Mouse (Mus musculus) heart, embryonic 16.5 days (tissue): ENCODE data around the gene Iscu. TPM values are rescaled to one million over a fixed set of nuclear protein-coding genes. Genes with fewer than 3 reads are reported as not detected.

ENCODE experiments used
- ATAC-seq: fragments of 200-750 bp; cut with Nextera tagmentation; replicated peaks from 2 replicates; pipeline ENCODE4 v1.8.0; 2017; ENCODE audit warnings: moderate number of reproducible peaks; ENCODE audit not compliant: insufficient read depth, low FRiP score; ENCODE audit errors: extremely low read depth
- H3K27ac ChIP-seq: fragments of 300-500 bp; sonication (generic); 2 replicates; pipeline ENCODE4 v1.5.1; 2014; ENCODE audit warnings: mild to moderate bottlenecking, low read length, control low read depth, moderate library complexity
- H3K27me3 ChIP-seq: fragments of 300-500 bp; sonication (generic); 2 replicates; pipeline ENCODE4 v1.6.1; 2014; ENCODE audit warnings: low read length, mixed read lengths; ENCODE audit not compliant: control insufficient read depth, insufficient read depth
- H3K36me3 ChIP-seq: fragments of 300-500 bp; sonication (generic); 2 replicates; pipeline ENCODE4 v1.6.1; 2014; ENCODE audit not compliant: control insufficient read depth, insufficient read depth
- H3K4me1 ChIP-seq: fragments of 300-500 bp; sonication (generic); 2 replicates; pipeline ENCODE4 v1.6.1; 2014; ENCODE audit warnings: low read length, mixed read lengths; ENCODE audit not compliant: control insufficient read depth, insufficient read depth
- H3K4me2 ChIP-seq: fragments of 300-500 bp; sonication (generic); 2 replicates; pipeline ENCODE4 v1.6.1; 2014; ENCODE audit warnings: low read depth, mild to moderate bottlenecking, control low read depth, low read length
- H3K4me3 ChIP-seq: fragments of 300-500 bp; sonication (generic); 2 replicates; pipeline ENCODE4 v1.5.1; 2014; ENCODE audit warnings: mild to moderate bottlenecking, control low read depth, low read length
- H3K9ac ChIP-seq: fragments of 300-500 bp; sonication (generic); 2 replicates; pipeline ENCODE4 v1.6.1; 2014; ENCODE audit warnings: low read length, control low read depth
- H3K9me3 ChIP-seq: fragments of 300-500 bp; sonication (generic); replicated peaks from 2 replicates; pipeline ENCODE4 v1.6.1; 2016; ENCODE audit warnings: low read length; ENCODE audit not compliant: control insufficient read depth
- whole genome bisulfite sequencing: fragments of 180-500 bp; shearing (Covaris S2); extraction: QIAGEN DNeasy Blood & Tissue Kit; methylation state at CpG from one replicate; pipeline ENCODE4 v1.1.7; 2014; 5-methylcytosine and 5-hydroxymethylcytosine counted together
- polyA plus RNA-seq: library from polyadenylated mRNA; unstranded; fragments of >200 nt; fragmentation: Nextera tagmentation; extraction: Ambion mirVana; gene quantifications from 2 replicates; pipeline ENCODE4 v1.2.1, GENCODE M21; 2015

The Iscu gene
- polyA plus RNA-seq: 118 and 136 TPM in 2 replicates

DNA sequence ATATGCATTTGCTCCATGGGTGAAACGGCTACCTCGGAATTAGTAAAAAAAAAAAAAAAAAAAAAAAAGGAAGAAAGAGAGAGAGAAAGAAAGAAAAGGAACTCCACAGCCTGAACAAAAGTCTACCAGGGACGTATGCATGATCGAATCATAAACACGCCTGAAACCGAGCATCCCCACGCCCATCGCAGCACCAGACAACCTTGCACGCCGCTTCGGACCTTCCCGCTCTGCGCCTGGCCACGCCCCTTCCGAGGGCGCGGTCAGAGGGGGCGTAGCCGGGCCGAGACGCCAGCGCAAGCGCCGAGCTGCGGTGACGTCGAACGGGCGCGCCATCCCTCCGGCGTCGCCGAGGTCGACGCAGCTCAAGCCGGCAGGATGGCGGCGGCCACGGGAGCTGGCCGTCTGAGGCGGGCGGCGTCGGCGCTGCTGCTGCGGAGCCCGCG lies at the start of gene Iscu, which contains the start of gene Sart3:
TSS of gene Iscu (plus strand) at position 299 of the 446 bp plus-strand sequence.
TSS of gene Sart3 (minus strand) at position 61 of the 446 bp plus-strand sequence.
- peaks cover 36% of the 10 kb centered on the region for H3K36me3 ChIP-seq
- WGBS: under 1% methylated on average over 49 of the region's 49 CpGs
- H3K4me1 ChIP-seq: peaks cover 22% of the 10 kb centered on the region
- H3K27ac ChIP-seq: peak within 1 kb of the TSS; percentile 95
- peak; percentile 85 for ATAC-seq
- peak within 1 kb of the TSS; percentile 99 for H3K4me3 ChIP-seq
- peak within 1 kb of the TSS; percentile 97 for H3K4me2 ChIP-seq
- no peaks in the 10 kb centered on the region for H3K27me3 ChIP-seq
- peak within 1 kb of the TSS; percentile 97 for H3K9ac ChIP-seq
- no peaks in the 10 kb centered on the region for H3K9me3 ChIP-seq

- no peak for ATAC-seq
- H3K36me3 ChIP-seq: no peaks in the 10 kb centered on the region
- H3K9ac ChIP-seq: no peak overlapping the region
- no peak overlapping the region for H3K4me3 ChIP-seq
- WGBS: 30% methylated on average over 8 of the region's 8 CpGs
- H3K4me1 ChIP-seq: no peaks in the 10 kb centered on the region
- H3K4me2 ChIP-seq: no peak overlapping the region
- H3K27me3 ChIP-seq: peaks cover 11% of the 10 kb centered on the region
- no peaks in the 10 kb centered on the region for H3K9me3 ChIP-seq
- no peak overlapping the region for H3K27ac ChIP-seq
These were observed 48.8 kb upstream of the Iscu start for GRCm38 (mm10) chr5:113723567-113724237.

DNA sequence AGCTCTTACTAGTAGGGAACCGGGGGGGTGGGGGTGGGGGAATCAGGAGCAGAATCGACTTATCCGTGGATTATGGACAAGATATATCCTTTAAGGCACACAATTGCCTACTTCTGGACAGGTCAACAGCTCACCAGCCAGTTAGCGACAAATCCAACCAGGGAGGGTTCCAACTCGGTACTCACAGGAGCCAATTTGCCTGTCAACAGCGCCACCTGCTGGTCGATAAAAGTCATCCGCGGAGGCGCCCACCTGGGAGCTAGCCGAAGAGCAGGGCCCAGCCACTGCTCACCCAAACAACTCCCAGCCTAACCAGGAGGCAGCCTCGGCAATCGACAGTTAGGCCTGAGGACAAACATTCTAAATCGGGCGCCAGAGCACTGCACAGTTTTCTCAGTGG lies 48.1 kb upstream of the Iscu start, which contains the start of gene 1700069L16Rik:
TSS of gene 1700069L16Rik (minus strand) at position 327 of the 400 bp plus-strand sequence.
- Histone ChIP-seq H3K27ac (no peak within 1 kb of the TSS), H3K4me1 (no peaks in the 10 kb centered on the region), H3K4me3 (no peak within 1 kb of the TSS), H3K4me2 (no peak within 1 kb of the TSS), H3K27me3 (peaks cover 11% of the 10 kb centered on the region), H3K36me3 (no peaks in the 10 kb centered on the region), H3K9me3 (no peaks in the 10 kb centered on the region), H3K9ac (no peak within 1 kb of the TSS)
- ATAC-seq: no peak; the same call in 1 of the 2 replicates
- WGBS: 4% methylated on average over 15 of the region's 15 CpGs

DNA sequence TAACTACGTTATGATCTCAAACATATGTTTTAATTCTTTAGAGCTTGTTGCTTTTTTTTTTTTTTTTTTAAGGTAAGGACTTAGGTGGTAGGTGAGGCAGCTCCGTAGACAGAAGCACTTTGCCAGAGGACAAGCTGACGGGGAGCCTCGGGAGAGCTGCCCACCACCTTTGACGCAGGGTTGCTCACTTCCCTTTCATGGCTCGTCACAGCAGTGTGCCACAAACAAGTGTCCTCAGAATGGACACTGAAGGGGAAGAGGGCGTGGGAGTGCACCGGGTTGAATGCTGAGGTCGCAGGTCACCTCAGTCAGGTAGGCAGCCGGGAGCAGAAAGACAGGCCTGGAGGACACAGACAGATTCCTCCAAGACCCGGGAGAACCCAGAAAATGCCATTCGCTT lies 47.1 kb upstream of the Iscu start:
- no peak overlapping the region for H3K9ac ChIP-seq
- no peaks in the 10 kb centered on the region for H3K4me1 ChIP-seq
- H3K4me3 ChIP-seq: no peak overlapping the region
- ATAC-seq: no peak
- no peak overlapping the region for H3K4me2 ChIP-seq
- H3K36me3 ChIP-seq: no peaks in the 10 kb centered on the region
- WGBS: 63% methylated on average over 12 of the region's 12 CpGs
- H3K27ac ChIP-seq: no peak overlapping the region
- H3K27me3 ChIP-seq: peaks cover 11% of the 10 kb centered on the region
- H3K9me3 ChIP-seq: no peaks in the 10 kb centered on the region

GRCm38 (mm10) chr5:113726618-113727017 lies 45.9 kb upstream of the Iscu start:
- H3K4me1 ChIP-seq: no peaks in the 10 kb centered on the region
- H3K36me3 ChIP-seq: no peaks in the 10 kb centered on the region
- ATAC-seq: no peak
- H3K27me3 ChIP-seq: peaks cover 11% of the 10 kb centered on the region
- H3K27ac ChIP-seq: no peak overlapping the region
- WGBS: 55% methylated on average over 6 of the region's 6 CpGs
- no peak overlapping the region for H3K4me2 ChIP-seq
- no peak overlapping the region for H3K4me3 ChIP-seq
- no peak overlapping the region for H3K9ac ChIP-seq
- no peaks in the 10 kb centered on the region for H3K9me3 ChIP-seq

DNA sequence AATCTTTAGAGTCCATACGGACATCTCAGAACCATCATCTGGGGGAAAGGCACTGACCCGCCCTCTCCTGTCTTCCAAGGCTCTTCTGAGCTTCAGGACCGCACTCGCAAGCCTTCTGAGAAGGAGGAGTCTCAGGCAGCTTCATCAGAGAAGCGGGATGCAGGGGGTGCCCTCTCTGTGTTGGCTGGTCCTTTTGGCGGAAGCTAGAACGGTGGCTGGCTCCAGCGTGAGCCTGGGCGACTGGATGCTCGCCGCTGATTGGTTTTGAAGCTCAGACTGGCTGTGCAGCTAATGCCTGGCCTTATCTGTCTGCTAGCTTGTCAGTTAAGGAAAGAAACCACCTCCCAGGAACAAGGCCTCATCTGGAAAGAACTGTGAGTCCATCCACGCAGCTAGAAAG lies 45.3 kb upstream of the Iscu start:
- no peak for ATAC-seq
- H3K27me3 ChIP-seq: peaks cover 11% of the 10 kb centered on the region
- 35% methylated on average over 12 of the region's 12 CpGs for WGBS
- no peaks in the 10 kb centered on the region for H3K4me1 ChIP-seq
- H3K9ac ChIP-seq: no peak overlapping the region
- no peak overlapping the region for H3K4me3 ChIP-seq
- no peak overlapping the region for H3K27ac ChIP-seq
- no peaks in the 10 kb centered on the region for H3K9me3 ChIP-seq
- no peak overlapping the region for H3K4me2 ChIP-seq
- H3K36me3 ChIP-seq: no peaks in the 10 kb centered on the region

GRCm38 (mm10) chr5:113728011-113728410 lies 44.5 kb upstream of the Iscu start:
- H3K4me3 ChIP-seq: no peak overlapping the region
- no peaks in the 10 kb centered on the region for H3K36me3 ChIP-seq
- 84% methylated on average over 7 of the region's 7 CpGs for WGBS
- peaks cover 11% of the 10 kb centered on the region for H3K27me3 ChIP-seq
- no peak overlapping the region for H3K27ac ChIP-seq
- no peak overlapping the region for H3K4me2 ChIP-seq
- H3K9me3 ChIP-seq: no peaks in the 10 kb centered on the region
- ATAC-seq: no peak
- no peaks in the 10 kb centered on the region for H3K4me1 ChIP-seq
- no peak overlapping the region for H3K9ac ChIP-seq

- ATAC-seq: no peak
- Histone ChIP-seq H3K4me3 (no peak overlapping the region), H3K9ac (no peak overlapping the region), H3K9me3 (no peaks in the 10 kb centered on the region), H3K36me3 (no peaks in the 10 kb centered on the region), H3K27me3 (peaks cover 11% of the 10 kb centered on the region), H3K4me2 (no peak overlapping the region), H3K27ac (no peak overlapping the region), H3K4me1 (no peaks in the 10 kb centered on the region)
- 77% methylated on average over 7 of the region's 7 CpGs for WGBS
These were observed 43.9 kb upstream of the Iscu start for GRCm38 (mm10) chr5:113728691-113729090.

GRCm38 (mm10) chr5:113730641-113731121 lies 41.9 kb upstream of the Iscu start:
- no peak overlapping the region for H3K4me2 ChIP-seq
- no peak for ATAC-seq
- H3K9ac ChIP-seq: no peak overlapping the region
- H3K36me3 ChIP-seq: no peaks in the 10 kb centered on the region
- H3K4me3 ChIP-seq: no peak overlapping the region
- H3K9me3 ChIP-seq: no peaks in the 10 kb centered on the region
- peaks cover 6% of the 10 kb centered on the region for H3K27me3 ChIP-seq
- H3K27ac ChIP-seq: no peak overlapping the region
- H3K4me1 ChIP-seq: peaks cover 5% of the 10 kb centered on the region
- WGBS: 70% methylated on average over 7 of the region's 7 CpGs
